Mouse (Mus musculus): Measurements from ENCODE around the gene Tex46. TPM values are rescaled to one million over a fixed set of nuclear protein-coding genes. Genes with fewer than 3 reads are reported as not detected.

Gene Tex46
- total RNA-seq, 2 experiments from 2014 or later: not detected

DNA sequence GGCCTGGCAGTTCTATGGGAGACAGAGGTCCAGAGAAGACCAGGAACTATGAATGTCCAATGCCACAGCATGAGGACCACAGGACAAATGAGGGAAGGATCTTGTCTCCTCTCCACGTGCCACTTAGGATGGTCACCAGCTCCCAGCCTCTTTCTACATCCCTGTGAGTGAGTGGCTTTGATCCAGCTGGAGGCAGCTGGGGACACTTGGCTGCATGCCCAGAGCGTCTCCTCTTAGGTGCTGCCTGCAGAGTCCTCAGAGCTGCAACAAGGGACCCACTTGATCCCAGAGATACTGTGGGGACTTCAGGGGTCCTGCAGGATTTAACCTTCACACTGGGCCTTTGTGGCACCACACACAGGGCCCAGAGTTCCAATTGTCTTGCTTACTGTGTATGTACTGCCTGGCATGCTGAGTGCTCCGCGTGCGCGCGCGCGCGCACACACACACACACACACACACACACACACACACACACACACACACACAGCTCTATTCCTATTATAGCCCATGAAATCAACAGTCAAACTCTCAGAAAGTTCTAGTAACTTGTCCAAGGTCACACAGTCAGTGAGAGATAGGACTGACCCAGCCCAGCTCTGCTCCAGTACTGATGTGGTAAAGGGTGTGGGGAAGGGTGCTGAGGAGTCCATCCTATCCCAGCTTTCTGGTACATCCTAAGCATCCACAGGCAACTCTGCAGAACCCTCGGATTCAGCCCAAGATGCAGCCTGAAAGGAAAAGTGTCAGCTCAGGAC is 21.2 kb downstream of the Tex46 start:
- DNase-seq (ENCODE audit: low spot score in 2 of 2): peak; percentile 54 to 60

DNA sequence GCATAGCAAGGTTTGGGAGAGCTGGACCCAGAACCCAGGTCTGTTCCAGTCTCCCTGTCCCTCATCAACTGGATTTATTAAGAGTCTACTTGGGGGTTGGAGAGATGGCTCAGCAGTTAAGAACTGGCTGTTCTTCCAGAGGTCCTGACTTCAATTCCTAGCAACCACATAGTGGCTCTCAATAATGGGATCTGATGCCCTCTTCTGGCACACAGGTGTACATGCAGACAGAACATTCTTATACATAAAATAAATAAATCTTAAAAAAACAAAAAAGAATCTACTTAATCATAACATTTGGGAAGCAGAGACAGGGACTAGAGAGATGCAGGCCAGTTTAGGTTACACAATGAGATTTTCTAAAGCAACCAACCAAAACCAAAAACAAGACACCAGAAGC is 25.8 kb downstream of the Tex46 start:
- no peak for DNase-seq (ENCODE audit: low spot score in 2 of 2)

DNA sequence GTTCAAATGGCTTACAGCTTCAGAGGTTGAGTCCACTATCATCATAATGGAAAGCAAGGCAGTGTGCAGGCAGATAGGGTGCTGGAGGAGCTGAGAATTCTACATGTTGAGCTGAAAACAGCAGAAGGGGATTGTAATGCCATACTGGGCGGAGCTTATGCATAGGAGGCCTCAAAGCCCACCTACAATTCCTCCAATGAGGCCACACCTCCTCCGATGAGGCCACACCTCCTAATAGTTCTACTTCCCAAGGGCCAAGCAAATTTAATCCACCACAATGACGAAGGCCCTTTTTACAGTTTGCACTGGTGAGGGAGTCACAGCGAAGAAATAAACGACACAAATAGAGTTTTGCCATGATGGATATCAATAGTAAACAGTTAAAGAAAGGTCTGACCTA is 26.3 kb downstream of the Tex46 start:
- no peak for DNase-seq (ENCODE audit: low spot score in 2 of 2)

DNA sequence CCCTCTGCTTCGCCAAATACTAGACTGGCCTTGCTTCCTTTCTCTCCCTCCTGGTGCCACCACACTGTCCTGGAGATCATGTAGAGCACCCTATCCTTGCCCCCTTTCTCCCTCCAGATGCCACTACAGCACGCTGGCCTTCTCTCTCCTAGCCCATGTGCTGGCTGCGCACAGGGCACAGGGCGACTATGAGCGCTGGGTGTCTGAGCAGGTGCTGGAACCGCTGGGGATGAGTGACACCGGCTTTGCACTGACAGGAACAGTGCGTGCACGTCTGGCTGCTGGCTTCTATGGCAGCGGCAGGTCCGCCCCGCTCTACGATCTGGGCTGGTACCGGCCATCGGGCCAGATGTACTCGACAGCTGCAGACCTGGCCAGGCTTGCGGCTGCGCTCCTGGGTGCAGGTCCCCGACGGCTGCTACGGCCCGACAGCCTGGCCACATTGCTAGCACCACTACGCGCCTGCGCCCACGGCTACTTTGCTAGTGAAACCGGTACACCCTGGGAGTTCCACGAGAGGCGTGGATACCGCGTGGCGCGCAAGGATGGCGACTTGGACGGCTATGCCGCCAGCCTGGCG is 26.8 kb downstream of the Tex46 start:
- no peak for DNase-seq (ENCODE audit: low spot score in 2 of 2)

DNA sequence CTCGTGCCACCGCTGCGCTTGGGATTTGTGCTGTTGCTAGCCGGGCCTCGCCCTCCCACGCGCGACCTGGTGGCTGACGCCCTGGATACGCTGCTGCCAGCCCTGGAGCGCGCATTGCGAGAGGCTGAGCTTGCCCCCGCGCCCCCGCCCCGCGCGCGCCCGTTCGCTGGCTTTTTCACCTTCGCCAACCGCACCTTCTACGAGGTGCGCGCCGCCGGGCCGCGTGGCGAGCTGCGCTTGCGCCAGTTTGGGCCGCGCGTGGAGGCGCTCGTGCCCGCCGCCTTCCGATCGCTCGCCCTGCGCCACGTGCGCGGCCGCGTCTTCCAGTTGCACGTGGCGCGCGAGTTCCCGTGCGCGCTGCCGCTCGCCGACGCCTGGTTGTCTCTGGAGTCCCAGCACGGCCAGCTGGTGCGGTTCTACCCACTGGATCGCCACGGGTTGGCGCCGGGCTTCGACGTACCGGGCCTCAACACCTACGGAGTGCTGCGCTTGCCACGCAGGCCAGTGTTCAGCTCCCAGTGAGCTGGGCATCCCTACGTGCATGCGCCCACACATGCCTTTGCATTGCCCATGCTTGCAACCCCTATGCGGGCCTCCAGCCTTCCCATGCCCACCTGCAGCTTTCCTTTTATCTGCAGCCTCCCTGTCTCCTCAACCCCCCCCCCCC is 27.5 kb downstream of the Tex46 start:
- DNase-seq (ENCODE audit: low spot score in 2 of 2): peak; percentile 73 to 76

DNA sequence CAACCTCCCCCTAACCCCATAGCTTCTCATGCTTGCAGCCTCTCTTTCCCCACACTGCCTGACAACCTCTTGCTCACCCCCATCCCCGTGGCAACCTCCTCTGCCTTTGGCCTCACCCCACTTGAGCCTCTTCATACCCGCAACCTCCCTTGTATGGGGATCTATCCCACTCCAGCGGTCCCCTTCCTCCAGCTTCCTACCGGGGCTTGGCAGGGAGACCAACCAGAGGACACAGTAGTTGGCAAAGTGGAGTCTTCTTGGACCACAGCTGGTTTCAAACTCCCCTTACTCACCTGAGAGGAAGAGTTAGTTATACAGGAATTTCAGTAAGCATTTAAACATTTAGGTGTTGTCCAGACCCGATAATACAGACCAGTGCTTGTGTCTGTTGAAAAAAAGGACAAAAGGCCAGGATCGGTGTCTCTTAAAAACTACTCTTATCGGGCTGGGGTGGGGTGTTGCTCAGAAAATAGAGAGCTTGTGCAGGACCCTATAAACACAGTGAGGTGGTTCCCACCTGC is 28.1 kb downstream of the Tex46 start:
- no peak for DNase-seq (ENCODE audit: low spot score in 2 of 2)

DNA sequence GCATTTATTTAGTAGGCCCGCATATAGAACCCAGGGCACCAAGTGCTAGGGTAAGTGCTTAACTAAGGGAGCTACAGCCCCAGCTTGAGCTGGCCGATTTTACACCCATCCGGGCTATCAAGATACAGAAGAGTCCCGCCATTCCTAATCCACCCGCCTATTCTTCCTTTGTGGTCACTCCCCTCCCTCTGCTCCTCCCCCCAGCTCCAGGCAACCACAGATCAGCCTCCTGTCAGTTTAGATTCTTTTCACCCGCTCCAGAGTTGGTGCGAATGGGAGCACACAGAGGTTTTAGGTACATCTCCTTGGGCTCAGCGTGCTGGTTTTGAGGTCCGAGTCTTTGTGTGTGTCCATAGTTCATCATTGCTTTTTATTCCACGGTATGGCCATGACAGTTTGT is 28.7 kb downstream of the Tex46 start:
- DNase-seq (ENCODE audit: low spot score in 2 of 2): no peak

DNA sequence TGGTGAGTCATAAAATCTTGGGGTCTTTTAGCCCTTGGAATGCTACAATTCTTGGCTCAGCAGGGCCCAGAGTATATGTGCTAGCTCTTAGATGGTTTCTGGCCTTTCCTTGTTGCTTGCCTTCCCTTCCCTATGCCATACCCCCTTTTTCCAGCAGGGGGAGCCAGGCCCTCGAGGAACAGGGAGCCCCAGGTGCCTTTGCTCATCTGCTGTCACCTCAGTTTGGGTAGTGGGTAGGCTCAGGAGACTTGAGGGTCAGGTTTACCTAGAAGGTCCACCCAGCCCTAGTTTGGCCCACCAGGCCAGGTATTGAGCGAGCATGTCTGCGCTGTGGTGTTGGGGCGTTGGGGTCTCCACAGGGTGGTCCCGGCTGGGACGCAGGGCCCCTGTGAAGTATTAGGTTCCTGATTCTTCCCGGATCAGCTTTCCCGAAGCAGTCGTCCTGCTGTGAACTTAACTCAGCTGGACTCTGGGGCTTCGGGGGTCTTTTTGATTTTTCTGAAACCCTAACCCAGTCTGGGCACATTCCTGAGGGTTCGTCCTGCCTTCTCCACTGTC is 38.8 kb downstream of the Tex46 start:
- peak; percentile 90 to 92 for DNase-seq (ENCODE audit: low spot score in 2 of 2)

DNA sequence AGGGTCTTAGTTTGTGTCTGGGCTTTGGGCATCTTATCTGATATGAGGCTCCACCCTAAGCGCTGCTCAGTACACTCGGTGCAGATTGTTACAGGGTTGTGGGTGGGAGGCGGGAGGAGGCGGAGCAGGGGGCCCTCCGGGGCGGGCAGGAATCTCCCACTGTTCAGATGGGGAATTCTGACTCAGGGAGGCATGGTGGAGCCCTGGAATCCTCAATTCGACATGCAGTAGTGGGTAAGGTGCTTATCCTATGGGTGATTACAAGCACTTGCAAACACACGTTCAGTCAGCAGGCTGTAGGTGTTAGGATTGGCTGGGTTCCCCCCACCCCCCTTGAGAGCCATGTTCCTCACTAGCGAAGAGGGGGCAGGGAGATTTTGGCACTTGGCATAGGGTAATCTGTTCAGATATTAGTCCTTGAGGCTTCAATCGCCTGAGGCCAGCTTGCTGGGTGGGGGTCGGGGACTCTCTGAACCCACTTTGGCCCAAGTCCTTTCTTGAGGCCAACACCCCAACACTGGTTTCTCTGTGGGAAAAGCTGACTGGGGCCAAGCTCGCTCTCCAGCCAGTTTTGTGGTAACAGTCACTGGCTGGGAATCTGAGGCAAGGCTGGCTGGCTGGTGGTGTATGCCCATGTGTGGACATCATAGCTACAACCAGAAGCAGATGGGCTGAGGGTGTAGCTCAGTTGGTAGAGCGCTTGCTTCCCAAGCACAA is 39.4 kb downstream of the Tex46 start:
- peak; percentile 58 to 60 for DNase-seq (ENCODE audit: low spot score in 2 of 2)

DNA sequence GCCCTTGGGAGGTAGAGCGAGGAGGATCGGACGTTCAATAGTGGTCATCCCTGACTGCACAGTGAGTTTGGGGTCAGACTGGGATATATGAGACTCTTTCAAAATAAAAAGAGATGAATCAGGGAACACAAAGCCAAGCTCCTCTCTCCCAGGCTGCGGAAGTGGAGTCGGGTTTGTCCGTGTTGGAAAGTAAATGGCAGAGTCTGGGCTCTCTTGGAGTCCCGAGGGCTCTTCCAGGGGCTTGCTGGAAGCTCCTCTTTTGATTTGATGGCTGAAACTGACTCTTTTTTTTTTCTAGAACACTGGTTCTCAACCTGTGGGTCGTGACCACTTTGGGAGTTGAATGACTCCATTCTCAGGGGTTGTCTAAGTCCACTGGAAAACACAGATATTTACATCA is 40.0 kb downstream of the Tex46 start:
- no peak for DNase-seq (ENCODE audit: low spot score in 2 of 2)

DNA sequence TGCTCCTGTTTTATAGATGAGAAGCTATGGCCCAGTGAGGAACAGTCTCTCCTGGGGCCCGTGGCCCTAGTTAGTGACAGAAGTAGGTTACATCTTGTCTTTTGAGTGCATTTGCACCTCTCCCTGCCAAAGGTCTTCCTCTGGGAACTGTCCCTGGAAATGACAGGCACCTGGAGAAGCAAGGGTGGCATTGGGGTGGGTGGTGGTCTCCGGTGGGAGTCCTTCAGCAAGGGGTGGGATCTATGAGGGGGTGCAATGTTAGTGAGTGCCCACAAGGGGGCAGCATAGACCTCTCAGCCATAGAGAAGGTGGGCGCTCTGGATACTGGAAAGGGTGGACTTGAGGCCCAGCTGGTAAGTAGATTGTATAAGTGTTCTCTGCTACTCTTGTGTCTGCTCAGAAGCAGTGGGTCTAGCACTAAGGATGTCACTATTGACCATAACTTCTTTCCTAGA is 41.1 kb downstream of the Tex46 start:
- peak in 1 of 2 experiments; percentile 52 for DNase-seq (ENCODE audit: low spot score in 2 of 2)

DNA sequence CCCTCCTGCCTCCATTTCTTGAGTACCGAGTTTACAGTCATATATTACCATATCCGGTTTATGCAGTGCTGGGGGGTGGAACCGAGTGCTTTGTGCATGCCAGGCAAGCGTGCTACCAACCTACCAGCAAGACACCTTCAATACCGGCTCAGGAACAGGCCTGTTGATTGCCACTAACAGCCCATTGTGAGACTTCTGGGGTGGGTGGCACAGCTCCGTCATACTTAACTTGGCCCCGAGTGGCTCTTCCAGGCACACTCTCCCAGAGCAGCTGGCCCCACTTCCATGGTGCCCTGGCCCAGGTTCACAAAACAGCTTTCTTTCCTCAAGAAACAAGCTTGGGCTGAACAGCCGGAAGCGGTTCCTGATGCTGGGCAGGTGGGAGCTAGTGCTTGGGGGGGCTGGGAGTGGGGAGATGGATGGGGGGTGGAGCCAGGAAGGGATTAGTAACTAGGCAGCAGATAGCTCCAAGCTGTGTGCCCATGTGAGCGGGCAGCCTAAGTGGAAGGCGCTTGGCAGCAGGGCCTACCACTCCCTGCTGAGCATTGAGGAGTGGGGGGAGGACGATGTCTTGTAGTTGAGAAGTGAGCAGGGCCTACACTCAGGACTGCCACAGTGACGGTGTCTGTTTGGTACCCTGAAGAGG is 41.8 kb downstream of the Tex46 start:
- DNase-seq (ENCODE audit: low spot score in 2 of 2): peak; percentile 63 to 69

DNA sequence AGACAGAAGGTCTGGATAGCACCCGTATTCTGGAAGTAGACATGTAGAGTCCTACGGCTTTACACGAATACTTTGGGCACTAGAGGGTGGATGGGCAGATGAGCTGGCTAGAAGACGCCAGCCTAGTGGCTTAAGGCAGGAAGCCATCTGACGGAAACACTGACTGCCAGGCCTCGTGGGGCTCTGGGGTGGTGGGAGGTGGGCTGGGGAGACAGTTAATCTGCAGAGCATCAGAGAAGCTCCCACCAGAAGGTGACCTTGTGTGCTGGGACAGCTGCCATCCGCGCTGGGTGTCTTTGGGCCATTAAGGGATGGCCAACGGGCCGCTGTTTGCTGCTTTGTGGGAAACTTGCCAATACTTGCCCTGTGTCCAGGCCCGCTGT is 42.3 kb downstream of the Tex46 start:
- DNase-seq (ENCODE audit: low spot score in 2 of 2): peak in 1 of 2 experiments; percentile 39

DNA sequence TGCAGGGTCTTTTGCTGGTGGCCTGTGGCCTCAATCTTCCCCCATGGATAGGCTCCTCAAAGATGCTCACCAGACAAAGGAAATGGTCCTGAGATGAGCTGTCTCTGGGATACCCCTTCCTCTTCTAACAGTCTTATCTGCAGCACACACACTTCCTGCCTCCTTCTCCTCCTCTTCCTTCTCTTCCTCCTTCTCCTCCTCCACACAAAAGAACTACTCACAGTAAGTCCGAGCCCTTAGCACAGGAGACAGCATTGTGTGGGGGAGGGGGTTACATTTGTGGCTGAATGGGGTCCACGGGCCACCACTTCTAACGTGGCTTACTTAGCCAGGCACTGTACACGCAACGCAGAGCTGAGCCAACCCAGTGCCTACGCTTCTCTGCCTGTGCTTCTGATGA is 42.8 kb downstream of the Tex46 start:
- DNase-seq (ENCODE audit: low spot score in 2 of 2): no peak

DNA sequence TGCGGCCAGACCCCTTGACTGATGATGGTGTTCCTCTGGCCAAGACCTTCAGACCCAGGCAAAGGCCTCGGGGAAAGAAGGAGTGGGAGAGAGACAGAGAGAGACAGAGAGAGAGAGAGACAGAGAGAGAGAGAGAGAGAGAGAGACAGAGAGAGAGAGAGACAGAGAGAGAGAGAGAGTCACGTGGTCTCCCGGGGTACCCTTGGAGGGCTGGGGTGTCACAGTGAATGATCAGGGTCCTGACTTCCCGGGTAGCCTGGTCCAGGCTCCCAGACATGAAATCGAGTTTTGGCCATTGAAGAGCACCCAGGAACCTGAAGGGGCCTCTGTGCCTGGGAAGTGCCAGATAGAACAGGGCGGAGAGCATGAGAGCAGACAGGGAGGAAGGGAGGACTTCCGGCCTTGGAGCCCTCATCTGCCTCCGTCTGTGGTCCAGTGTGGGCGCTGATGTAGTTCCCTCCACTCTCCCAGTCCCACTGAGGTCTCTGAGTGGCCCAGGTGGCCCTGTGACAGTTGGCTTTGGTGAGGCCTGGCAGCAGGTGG is 43.5 kb downstream of the Tex46 start:
- no peak for DNase-seq (ENCODE audit: low spot score in 2 of 2)

DNA sequence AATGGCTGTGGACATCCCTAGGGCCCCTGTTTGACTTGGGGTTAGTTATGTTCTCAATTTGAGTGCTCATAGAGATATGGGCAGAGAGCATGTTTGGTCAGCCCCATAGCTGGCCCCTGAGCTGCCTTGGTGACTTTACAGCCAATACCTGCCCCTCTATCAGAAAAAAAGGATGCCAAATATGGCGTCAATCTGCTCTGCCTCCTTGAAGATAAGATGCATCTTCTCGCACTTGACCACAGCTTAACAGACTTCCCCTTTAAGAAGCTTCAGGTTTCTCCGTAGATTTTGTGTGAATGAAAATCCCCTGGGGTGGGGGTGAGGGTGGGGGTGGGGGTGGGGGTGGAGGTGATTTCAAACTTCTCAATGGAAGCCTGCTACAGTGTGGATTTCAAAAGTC is 47.7 kb downstream of the Tex46 start:
- no peak for DNase-seq (ENCODE audit: low spot score in 2 of 2)
